Mouse (Mus musculus): ENCODE results near the gene Spata32. TPM values are rescaled to one million over a fixed set of nuclear protein-coding genes. Genes with fewer than 3 reads are reported as not detected.

Spata32 gene
- total RNA-seq, 2 experiments from 2014 or later = not detected

- no peak for DNase-seq (ENCODE audit: low spot score in 2 of 2)
These were observed 42.4 kb downstream of the Spata32 start for GRCm38 (mm10) chr11:103175688-103176442.

GRCm38 (mm10) chr11:103174891-103175391, 43.3 kb downstream of the Spata32 start:
- DNase-seq (ENCODE audit: low spot score in 2 of 2) = peak in 1 of 2 experiments; percentile 50

GRCm38 (mm10) chr11:103174411-103174832, 43.8 kb downstream of the Spata32 start:
- peak in 1 of 2 experiments; percentile 73 for DNase-seq (ENCODE audit: low spot score in 2 of 2)

GRCm38 (mm10) chr11:103173771-103174344, 44.4 kb downstream of the Spata32 start:
- no peak for DNase-seq (ENCODE audit: low spot score in 2 of 2)

GRCm38 (mm10) chr11:103173041-103173770, 45.0 kb downstream of the Spata32 start:
- no peak for DNase-seq (ENCODE audit: low spot score in 2 of 2)

GRCm38 (mm10) chr11:103172392-103173040, 45.7 kb downstream of the Spata32 start:
- DNase-seq (ENCODE audit: low spot score in 2 of 2) = no peak

- no peak for DNase-seq (ENCODE audit: low spot score in 2 of 2)
These were observed 46.4 kb downstream of the Spata32 start for GRCm38 (mm10) chr11:103171703-103172391.

- no peak for DNase-seq (ENCODE audit: low spot score in 2 of 2)
These were observed 47.0 kb downstream of the Spata32 start for GRCm38 (mm10) chr11:103171286-103171620.

- peak; percentile 47 to 59 for DNase-seq (ENCODE audit: low spot score in 2 of 2)
These were observed 47.5 kb downstream of the Spata32 start, which contains the start of gene Fmnl1 for GRCm38 (mm10) chr11:103170494-103171285. Fmnl1 (plus strand) TSS chr11:103171107.

GRCm38 (mm10) chr11:103170111-103170493, 48.1 kb downstream of the Spata32 start:
- DNase-seq (ENCODE audit: low spot score in 2 of 2) = no peak

GRCm38 (mm10) chr11:103169664-103170063, 48.6 kb downstream of the Spata32 start:
- no peak for DNase-seq (ENCODE audit: low spot score in 2 of 2)

GRCm38 (mm10) chr11:103168690-103169390, 49.4 kb downstream of the Spata32 start:
- peak; percentile 73 to 75 for DNase-seq (ENCODE audit: low spot score in 2 of 2)

- no peak for DNase-seq (ENCODE audit: low spot score in 2 of 2)
These were observed 53.8 kb downstream of the Spata32 start for GRCm38 (mm10) chr11:103164391-103164790.

GRCm38 (mm10) chr11:103162132-103162531, 56.1 kb downstream of the Spata32 start:
- peak in 1 of 2 experiments; percentile 24 for DNase-seq (ENCODE audit: low spot score in 2 of 2)

GRCm38 (mm10) chr11:103161449-103161848, 56.8 kb downstream of the Spata32 start:
- DNase-seq (ENCODE audit: low spot score in 2 of 2) = no peak

GRCm38 (mm10) chr11:103160738-103161137, 57.5 kb downstream of the Spata32 start:
- DNase-seq (ENCODE audit: low spot score in 2 of 2) = no peak

- peak; percentile 100 for DNase-seq (ENCODE audit: low spot score in 2 of 2)
These were observed 59.4 kb downstream of the Spata32 start for GRCm38 (mm10) chr11:103158621-103159478.
